Comparison of ENCODE assay signal across 16 mouse cellular contexts in genomic region chr13:30041501-30042295, GRCm38 (mm10). TPM values are rescaled to one million over a fixed set of nuclear protein-coding genes. Genes with fewer than 3 reads are reported as not detected.
DNase-seq lines count a peak whose midpoint lies in the region; ATAC-seq and TF ChIP-seq lines count a peak whose summit lies in the region.
"Had no signal": no experiment of that assay in that cellular context is flagged by ENCODE, and none has a peak within 500 bp of the region (broad histone marks: within the 10 kb centered on the region; RNA-seq: fewer than 3 reads in every experiment).

No protein-coding gene starts in this region.

- no peaks in the 10 kb centered on the region for H3K27me3 ChIP-seq in lung, postnatal 0 days (replicated peaks; ENCODE audit: insufficient read depth, low read length)
- H3K27me3 ChIP-seq in midbrain, embryonic 14.5 days (ENCODE audit: control insufficient read depth, insufficient read depth, low read length), result no peaks in the 10 kb centered on the region
- H3K27me3 ChIP-seq: liver, embryonic 13.5 days; neural tube, embryonic 13.5 days had no signal

- DNase-seq in cerebellum, adult 11-12 months, result peak; percentile 56
- DNase-seq in cerebellum, postnatal 4 days (ENCODE audit: low spot score in 2 of 2), result no peak
- DNase-seq in lung, postnatal 0 days (ENCODE audit: low spot score), result peak; percentile 22
- no peak for DNase-seq in lung, postnatal 14 days
- peak; percentile 69 for DNase-seq in cerebellum, adult 9-11 months
- peak; percentile 52 for DNase-seq in telencephalon, adult 2 months (ENCODE audit: low read depth, low spot score)
- DNase-seq in midbrain, embryonic 14.5 days, result no peak
- DNase-seq in kidney, postnatal 4 days, result no peak
- DNase-seq: heart, postnatal 36 days; kidney, postnatal 36 days; liver, embryonic 13.5 days; lung, postnatal 4 days had no signal

- TF ChIP-seq EP300 in lung, postnatal 0 days (IDR thresholded peaks at IDR 0.05), result no peak

- 84% methylated on average over 3 of the region's 3 CpGs for WGBS in lung, postnatal 0 days
- WGBS in midbrain, embryonic 14.5 days, result 94% methylated on average over 3 of the region's 3 CpGs

- ATAC-seq in lung, postnatal 0 days, result no peak
- ATAC-seq in midbrain, embryonic 14.5 days (ENCODE audit: low FRiP score, low TSS enrichment), result no peak
- ATAC-seq: intestine, postnatal 0 days; midbrain, embryonic 16.5 days had no signal

- no peak overlapping the region for H3K9ac ChIP-seq in lung, postnatal 0 days (replicated peaks; ENCODE audit: low read depth)
- no peak overlapping the region for H3K9ac ChIP-seq in midbrain, embryonic 14.5 days (replicated peaks; ENCODE audit: low read length)
- H3K9ac ChIP-seq: liver, embryonic 13.5 days; neural tube, embryonic 13.5 days had no signal

- no peaks in the 10 kb centered on the region for H3K9me3 ChIP-seq in lung, postnatal 0 days (ENCODE audit: low read length)
- H3K9me3 ChIP-seq in midbrain, embryonic 14.5 days (ENCODE audit: control insufficient read depth, low read length), result no peaks in the 10 kb centered on the region
- H3K9me3 ChIP-seq: heart, embryonic 10.5 days; liver, embryonic 13.5 days; neural tube, embryonic 13.5 days had no signal

- no peaks in the 10 kb centered on the region for H3K36me3 ChIP-seq in lung, postnatal 0 days (ENCODE audit: insufficient read depth, low read length)
- H3K36me3 ChIP-seq in midbrain, embryonic 14.5 days (ENCODE audit: control insufficient read depth, insufficient read depth, low read length), result no peaks in the 10 kb centered on the region
- H3K36me3 ChIP-seq: heart, embryonic 10.5 days; liver, embryonic 13.5 days; neural tube, embryonic 13.5 days had no signal

- H3K4me3 ChIP-seq in lung, postnatal 0 days (ENCODE audit: low read depth, low read length), result no peak overlapping the region
- H3K4me3 ChIP-seq in midbrain, embryonic 14.5 days (replicated peaks; ENCODE audit: low read depth, low read length), result no peak overlapping the region
- H3K4me3 ChIP-seq: heart, embryonic 10.5 days; liver, embryonic 13.5 days; neural tube, embryonic 13.5 days had no signal

- no peak for TF ChIP-seq CTCF in lung, postnatal 0 days (IDR thresholded peaks at IDR 0.05)

- no peaks in the 10 kb centered on the region for H3K4me1 ChIP-seq in lung, postnatal 0 days (ENCODE audit: insufficient read depth, low read depth, low read length)
- H3K4me1 ChIP-seq in midbrain, embryonic 14.5 days (ENCODE audit: control insufficient read depth, insufficient read depth, low read length), result no peaks in the 10 kb centered on the region
- H3K4me1 ChIP-seq: liver, embryonic 13.5 days; neural tube, embryonic 13.5 days had no signal

- H3K4me2 ChIP-seq in lung, postnatal 0 days (replicated peaks; ENCODE audit: low read depth, low read length), result no peak overlapping the region
- no peak overlapping the region for H3K4me2 ChIP-seq in midbrain, embryonic 14.5 days (ENCODE audit: low read length)
- H3K4me2 ChIP-seq: liver, embryonic 13.5 days; neural tube, embryonic 13.5 days had no signal

- H3K27ac ChIP-seq in lung, postnatal 0 days (ENCODE audit: low read length), result no peak overlapping the region
- no peak overlapping the region for H3K27ac ChIP-seq in midbrain, embryonic 14.5 days (replicated peaks; ENCODE audit: low read depth, low read length)
- H3K27ac ChIP-seq: heart, embryonic 10.5 days; liver, embryonic 13.5 days; neural tube, embryonic 13.5 days had no signal

RNA-seq across cellular contexts. Expression of gene E2f3, which starts 55.8 kb away (rescaled TPM):
- 2.6 and 3.0 TPM in 2 replicates for polyA plus RNA-seq in lung, postnatal 0 days (2015; fragmentation: Nextera tagmentation; extraction: Ambion mirVana)
- polyA plus RNA-seq in midbrain, embryonic 14.5 days (2014; fragmentation: Nextera tagmentation; extraction: Ambion mirVana), result 4.1 and 5.3 TPM in 2 replicates

Comparison
In these comparisons a context has a peak if more than half of its experiments do, and no peak if none do; other contexts are left out.
1. DNase-seq: peak in cerebellum, adult 11-12 months (single experiment), lung, postnatal 0 days (single experiment), cerebellum, adult 9-11 months (single experiment) and telencephalon, adult 2 months (single experiment); none in cerebellum, postnatal 4 days (0 of 2), lung, postnatal 14 days (single experiment), midbrain, embryonic 14.5 days (single experiment) and kidney, postnatal 4 days (0 of 2).